Mouse (Mus musculus) forebrain, embryonic 15.5 days (tissue): ENCODE results near the gene Olfr1143. TPM values are rescaled to one million over a fixed set of nuclear protein-coding genes. Genes with fewer than 3 reads are reported as not detected.

ENCODE experiments used
- ATAC-seq: fragments of 200-750 bp; cut with Nextera tagmentation; replicated peaks from 2 replicates; pipeline ENCODE4 v1.8.0; 2017; ENCODE audit warnings: mild to moderate bottlenecking, moderate TSS enrichment, moderate library complexity
- H3K27ac ChIP-seq: fragments of 300-500 bp; sonication (generic); replicated peaks from 2 replicates; pipeline ENCODE4 v1.5.1; 2015; ENCODE audit warnings: mild to moderate bottlenecking, inconsistent platforms
- H3K27me3 ChIP-seq: fragments of 300-500 bp; sonication (generic); 2 replicates; pipeline ENCODE4 v1.6.1; 2015; ENCODE audit warnings: inconsistent platforms
- H3K36me3 ChIP-seq: fragments of 300-500 bp; sonication (generic); 2 replicates; pipeline ENCODE4 v1.6.1; 2015; ENCODE audit warnings: mild to moderate bottlenecking, inconsistent platforms
- H3K4me1 ChIP-seq: fragments of 300-500 bp; sonication (generic); 2 replicates; pipeline ENCODE4 v1.6.1; 2015; ENCODE audit warnings: inconsistent platforms
- H3K4me2 ChIP-seq: fragments of 300-500 bp; sonication (generic); replicated peaks from 2 replicates; pipeline ENCODE4 v1.6.1; 2015; ENCODE audit warnings: mild to moderate bottlenecking, inconsistent platforms
- H3K4me3 ChIP-seq: fragments of 300-500 bp; sonication (generic); 2 replicates; pipeline ENCODE4 v1.5.1; 2015; ENCODE audit warnings: mild to moderate bottlenecking, inconsistent platforms
- H3K9ac ChIP-seq: fragments of 300-500 bp; sonication (generic); replicated peaks from 2 replicates; pipeline ENCODE4 v1.6.1; 2015; ENCODE audit warnings: mild to moderate bottlenecking, inconsistent platforms
- H3K9me3 ChIP-seq: fragments of 300-500 bp; sonication (generic); 2 replicates; pipeline ENCODE4 v1.6.1; 2016; ENCODE audit warnings: inconsistent platforms
- WGBS: fragments of 180-500 bp; shearing (Covaris S2); methylation state at CpG from one replicate; pipeline ENCODE4 v1.1.7; 2015; ENCODE audit warnings: mixed read lengths; 5-methylcytosine and 5-hydroxymethylcytosine counted together
- polyA plus RNA-seq: library from polyadenylated mRNA; unstranded; fragments of >200 nt; fragmentation: Nextera tagmentation; extraction: Ambion mirVana; gene quantifications from 2 replicates; pipeline ENCODE4 v1.2.1, GENCODE M21; 2015

Gene Olfr1143
- polyA plus RNA-seq: not detected in 2 replicates

GRCm38 (mm10) chr2:87800292-87800691, at the start of gene Olfr1143:
Olfr1143 (plus strand) TSS chr2:87800592.
- Histone ChIP-seq H3K9me3 (no peaks in the 10 kb centered on the region), H3K27me3 (no peaks in the 10 kb centered on the region), H3K36me3 (no peaks in the 10 kb centered on the region), H3K27ac (no peak within 1 kb of the TSS), H3K9ac (no peak within 1 kb of the TSS), H3K4me1 (no peaks in the 10 kb centered on the region), H3K4me3 (no peak within 1 kb of the TSS), H3K4me2 (no peak within 1 kb of the TSS)
- no peak for ATAC-seq

- ATAC-seq: no peak
Measured at GRCm38 (mm10) chr2:87753891-87754290, 46.5 kb upstream of the Olfr1143 start, which contains the start of gene Olfr1141. Olfr1141 (minus strand) TSS chr2:87753991.

GRCm38 (mm10) chr2:87776143-87776542, 24.2 kb upstream of the Olfr1143 start:
- no peak for ATAC-seq
- H3K4me1 ChIP-seq: no peaks in the 10 kb centered on the region
- no peaks in the 10 kb centered on the region for H3K36me3 ChIP-seq
- no peak overlapping the region for H3K4me2 ChIP-seq
- no peak overlapping the region for H3K27ac ChIP-seq
- H3K9ac ChIP-seq: no peak overlapping the region
- no peak overlapping the region for H3K4me3 ChIP-seq
- H3K27me3 ChIP-seq: no peaks in the 10 kb centered on the region
- WGBS: 54% methylated on average over 1 of the region's 1 CpGs
- H3K9me3 ChIP-seq: no peaks in the 10 kb centered on the region

More at GRCm38 (mm10) chr2:87753891-87754290, 46.5 kb upstream of the Olfr1143 start, which contains the start of gene Olfr1141:
- no peak within 1 kb of the TSS for H3K4me2 ChIP-seq
- no peaks in the 10 kb centered on the region for H3K27me3 ChIP-seq
- H3K9ac ChIP-seq: no peak within 1 kb of the TSS
- 79% methylated on average over 1 of the region's 1 CpGs for WGBS
- H3K9me3 ChIP-seq: no peaks in the 10 kb centered on the region
- H3K36me3 ChIP-seq: no peaks in the 10 kb centered on the region
- H3K27ac ChIP-seq: no peak within 1 kb of the TSS
- H3K4me1 ChIP-seq: no peaks in the 10 kb centered on the region
- H3K4me3 ChIP-seq: no peak within 1 kb of the TSS

GRCm38 (mm10) chr2:87779183-87779582, 21.2 kb upstream of the Olfr1143 start, which contains the start of gene Olfr152:
Olfr152 (plus strand) TSS chr2:87779483.
- H3K36me3 ChIP-seq: no peaks in the 10 kb centered on the region
- no peaks in the 10 kb centered on the region for H3K4me1 ChIP-seq
- H3K4me2 ChIP-seq: no peak within 1 kb of the TSS
- 75% methylated on average over 4 of the region's 4 CpGs for WGBS
- H3K9ac ChIP-seq: no peak within 1 kb of the TSS
- no peak within 1 kb of the TSS for H3K4me3 ChIP-seq
- H3K27ac ChIP-seq: no peak within 1 kb of the TSS
- no peaks in the 10 kb centered on the region for H3K9me3 ChIP-seq
- ATAC-seq: no peak
- H3K27me3 ChIP-seq: no peaks in the 10 kb centered on the region

GRCm38 (mm10) chr2:87809522-87809921, 9.1 kb downstream of the Olfr1143 start, which contains the start of gene Olfr1145:
Olfr1145 (plus strand) TSS chr2:87809822.
- Histone ChIP-seq H3K27ac (no peak within 1 kb of the TSS), H3K36me3 (no peaks in the 10 kb centered on the region), H3K4me1 (no peaks in the 10 kb centered on the region), H3K27me3 (no peaks in the 10 kb centered on the region), H3K9me3 (no peaks in the 10 kb centered on the region), H3K9ac (no peak within 1 kb of the TSS), H3K4me3 (no peak within 1 kb of the TSS), H3K4me2 (no peak within 1 kb of the TSS)
- whole genome bisulfite sequencing: 72% methylated on average over 1 of the region's 1 CpGs
- no peak for ATAC-seq

- Histone ChIP-seq H3K36me3 (no peaks in the 10 kb centered on the region), H3K4me2 (no peak within 1 kb of the TSS), H3K27me3 (no peaks in the 10 kb centered on the region), H3K4me1 (no peaks in the 10 kb centered on the region), H3K9me3 (no peaks in the 10 kb centered on the region), H3K4me3 (no peak within 1 kb of the TSS), H3K27ac (no peak within 1 kb of the TSS), H3K9ac (no peak within 1 kb of the TSS)
- WGBS: 91% methylated on average over 1 of the region's 1 CpGs
- ATAC-seq: no peak
Measured at GRCm38 (mm10) chr2:87830233-87830632, 29.8 kb downstream of the Olfr1143 start, which contains the start of gene Olfr1148. Olfr1148 (plus strand) TSS chr2:87830533.

GRCm38 (mm10) chr2:87843693-87844092, 43.3 kb downstream of the Olfr1143 start, which contains the start of gene Olfr1150-ps1:
Olfr1150-ps1 (plus strand) TSS chr2:87843993.
- Histone ChIP-seq H3K27ac (no peak within 1 kb of the TSS), H3K4me1 (no peaks in the 10 kb centered on the region), H3K9me3 (no peaks in the 10 kb centered on the region), H3K36me3 (no peaks in the 10 kb centered on the region), H3K4me3 (no peak within 1 kb of the TSS), H3K27me3 (no peaks in the 10 kb centered on the region), H3K4me2 (no peak within 1 kb of the TSS), H3K9ac (no peak within 1 kb of the TSS)
- WGBS: 75% methylated on average over 1 of the region's 1 CpGs
- no peak for ATAC-seq

Other genes starting within 250 kb of the Olfr1143 start
- gene Olfr1129, start 226.7 kb upstream of the Olfr1143 start, polyA plus RNA-seq: not detected in 2 replicates
- not detected in 2 replicates for gene Olfr1130, start 194.4 kb upstream of the Olfr1143 start, polyA plus RNA-seq
- gene Olfr1131, start 173.5 kb upstream of the Olfr1143 start, polyA plus RNA-seq: not detected in 2 replicates
- gene Olfr1132, start 163.1 kb upstream of the Olfr1143 start, polyA plus RNA-seq: not detected in 2 replicates
- gene Olfr1133, start 153.2 kb upstream of the Olfr1143 start, polyA plus RNA-seq: not detected in 2 replicates
- gene Olfr1134, start 142.1 kb upstream of the Olfr1143 start, polyA plus RNA-seq: not detected in 2 replicates
- gene Olfr1135, start 126.9 kb upstream of the Olfr1143 start, polyA plus RNA-seq: not detected in 2 replicates
- gene Olfr1136, start 106.6 kb upstream of the Olfr1143 start, polyA plus RNA-seq: not detected in 2 replicates
- not detected in 2 replicates for gene Olfr1137, start 87.4 kb upstream of the Olfr1143 start, polyA plus RNA-seq
- gene Olfr1138, start 60.6 kb upstream of the Olfr1143 start, polyA plus RNA-seq: not detected in 2 replicates
- not detected in 2 replicates for gene Olfr1140, start 56.8 kb upstream of the Olfr1143 start, polyA plus RNA-seq
- gene Olfr1141, start 46.6 kb upstream of the Olfr1143 start, polyA plus RNA-seq: not detected in 2 replicates
- not detected in 2 replicates for gene Olfr152, start 21.1 kb upstream of the Olfr1143 start, polyA plus RNA-seq
- not detected in 2 replicates for gene Olfr1145, start 9.2 kb downstream of the Olfr1143 start, polyA plus RNA-seq
- not detected in 2 replicates for gene Olfr1148, start 29.9 kb downstream of the Olfr1143 start, polyA plus RNA-seq
- not detected in 2 replicates for gene Olfr1150-ps1, start 43.4 kb downstream of the Olfr1143 start, polyA plus RNA-seq
- gene Olfr1151, start 55.3 kb downstream of the Olfr1143 start, polyA plus RNA-seq: not detected in 2 replicates
- not detected in 2 replicates for gene Olfr1152, start 65.9 kb downstream of the Olfr1143 start, polyA plus RNA-seq
- not detected in 2 replicates for gene Olfr1153, start 94.4 kb downstream of the Olfr1143 start, polyA plus RNA-seq
- not detected in 2 replicates for gene Olfr1154, start 104.6 kb downstream of the Olfr1143 start, polyA plus RNA-seq
- gene Olfr1155, start 144.5 kb downstream of the Olfr1143 start, polyA plus RNA-seq: not detected in 2 replicates
- gene Olfr1156, start 152.5 kb downstream of the Olfr1143 start, polyA plus RNA-seq: not detected in 2 replicates
- not detected in 2 replicates for gene Olfr1157, start 167.7 kb downstream of the Olfr1143 start, polyA plus RNA-seq
- gene Olfr74, start 174.1 kb downstream of the Olfr1143 start, polyA plus RNA-seq: not detected in 2 replicates
- gene Olfr1158, start 189.5 kb downstream of the Olfr1143 start, polyA plus RNA-seq: not detected in 2 replicates
- not detected in 2 replicates for gene Olfr1160, start 207.7 kb downstream of the Olfr1143 start, polyA plus RNA-seq
- not detected in 2 replicates for gene Olfr1161, start 222.2 kb downstream of the Olfr1143 start, polyA plus RNA-seq
- gene Olfr73, start 237.1 kb downstream of the Olfr1143 start, polyA plus RNA-seq: not detected in 2 replicates